In genomic region chr5:36226296-36226695, GRCm38 (mm10) we compare ENCODE assay signal across 8 mouse cellular contexts. TPM values are rescaled to one million over a fixed set of nuclear protein-coding genes. Genes with fewer than 3 reads are reported as not detected.
DNase-seq lines count a peak whose midpoint lies in the region; ATAC-seq lines count a peak whose summit lies in the region.
"Had no signal": no experiment of that assay in that cellular context is flagged by ENCODE, and none has a peak within 500 bp of the region (broad histone marks: within the 10 kb centered on the region; RNA-seq: fewer than 3 reads in every experiment).

No protein-coding gene starts in this region.

- H3K4me1 ChIP-seq in embryonic facial prominence, embryonic 15.5 days = peaks cover 28% of the 10 kb centered on the region
- no peaks in the 10 kb centered on the region for H3K4me1 ChIP-seq in intestine, embryonic 14.5 days (replicated peaks; ENCODE audit: control insufficient read depth, insufficient read depth, low read length)
- peaks cover 51% of the 10 kb centered on the region for H3K4me1 ChIP-seq in neural tube, embryonic 15.5 days

- ATAC-seq in embryonic facial prominence, embryonic 15.5 days (ENCODE audit: insufficient number of reproducible peaks, low FRiP score, low TSS enrichment, low read depth) = peak; percentile 73
- peak; percentile 63; the same call in 1 of the 2 replicates for ATAC-seq in intestine, embryonic 14.5 days (replicated peaks; ENCODE audit: low FRiP score, low TSS enrichment, low read depth)
- no peak for ATAC-seq in neural tube, embryonic 15.5 days (ENCODE audit: low FRiP score)

- no peaks in the 10 kb centered on the region for H3K27me3 ChIP-seq in embryonic facial prominence, embryonic 15.5 days
- H3K27me3 ChIP-seq in intestine, embryonic 14.5 days (replicated peaks; ENCODE audit: control insufficient read depth, insufficient read depth, low read length) = no peaks in the 10 kb centered on the region
- no peaks in the 10 kb centered on the region for H3K27me3 ChIP-seq in neural tube, embryonic 15.5 days (replicated peaks)

- 33% methylated on average over 11 of the region's 11 CpGs for WGBS in embryonic facial prominence, embryonic 15.5 days
- WGBS in intestine, embryonic 14.5 days = 38% methylated on average over 11 of the region's 11 CpGs
- WGBS in neural tube, embryonic 15.5 days = 55% methylated on average over 11 of the region's 11 CpGs

- no peak overlapping the region for H3K4me3 ChIP-seq in embryonic facial prominence, embryonic 15.5 days (replicated peaks)
- no peak overlapping the region for H3K4me3 ChIP-seq in intestine, embryonic 14.5 days (ENCODE audit: low read depth, low read length)
- no peak overlapping the region for H3K4me3 ChIP-seq in neural tube, embryonic 15.5 days (replicated peaks)

- no peak overlapping the region for H3K9ac ChIP-seq in embryonic facial prominence, embryonic 15.5 days
- no peak overlapping the region for H3K9ac ChIP-seq in intestine, embryonic 14.5 days (ENCODE audit: low read length)
- no peak overlapping the region for H3K9ac ChIP-seq in neural tube, embryonic 15.5 days (replicated peaks)

- no peak overlapping the region for H3K4me2 ChIP-seq in embryonic facial prominence, embryonic 15.5 days (replicated peaks)
- H3K4me2 ChIP-seq in intestine, embryonic 14.5 days (ENCODE audit: low read length) = no peak overlapping the region
- H3K4me2 ChIP-seq in neural tube, embryonic 15.5 days = no peak overlapping the region

- no peaks in the 10 kb centered on the region for H3K9me3 ChIP-seq in embryonic facial prominence, embryonic 15.5 days (replicated peaks)
- no peaks in the 10 kb centered on the region for H3K9me3 ChIP-seq in intestine, embryonic 14.5 days (ENCODE audit: control insufficient read depth, low read length)
- no peaks in the 10 kb centered on the region for H3K9me3 ChIP-seq in neural tube, embryonic 15.5 days (replicated peaks)

- H3K36me3 ChIP-seq in embryonic facial prominence, embryonic 15.5 days = no peaks in the 10 kb centered on the region
- H3K36me3 ChIP-seq in intestine, embryonic 14.5 days (ENCODE audit: control insufficient read depth, insufficient read depth, low read length) = no peaks in the 10 kb centered on the region
- no peaks in the 10 kb centered on the region for H3K36me3 ChIP-seq in neural tube, embryonic 15.5 days

- DNase-seq in layer of hippocampus, adult 8-10 months (ENCODE audit: low spot score in 2 of 2) = peak; percentile 42 to 61
- DNase-seq in layer of hippocampus, adult 9-10 months (ENCODE audit: low spot score) = no peak
- DNase-seq in intestine, embryonic 14.5 days (ENCODE audit: low spot score) = peak; percentile 54
- no peak for DNase-seq in cerebellum, postnatal 25 days
- DNase-seq in cerebellum, postnatal 14 days = no peak

- H3K27ac ChIP-seq in embryonic facial prominence, embryonic 15.5 days (replicated peaks) = peak overlapping the region; percentile 86
- peak overlapping the region; percentile 81 for H3K27ac ChIP-seq in intestine, embryonic 14.5 days (ENCODE audit: low read depth)
- peak overlapping the region; percentile 24; the same call in 1 of the 2 replicates for H3K27ac ChIP-seq in neural tube, embryonic 15.5 days (replicated peaks)

RNA-seq across cellular contexts. Expression of gene Psapl1, which starts 22.5 kb away (rescaled TPM):
- not detected for total RNA-seq in layer of hippocampus, adult 8-10 months (2022)
- polyA plus RNA-seq in embryonic facial prominence, embryonic 15.5 days (2015; fragmentation: Nextera tagmentation; extraction: Ambion mirVana) = 58.3 and 61.4 TPM in 2 replicates
- 0.11 and 0.16 TPM in 2 replicates for polyA plus RNA-seq in intestine, embryonic 14.5 days (2014; fragmentation: Nextera tagmentation; extraction: Ambion mirVana)
- 0.20 TPM in 1 of 2 replicates, not detected in the other for polyA plus RNA-seq in neural tube, embryonic 15.5 days (2015; fragmentation: Nextera tagmentation; extraction: Ambion mirVana)
- total RNA-seq: heart, postnatal 14 days had no signal

Comparison
In these comparisons a context has a peak if more than half of its experiments do, and no peak if none do; other contexts are left out.
1. DNase-seq: peak in layer of hippocampus, adult 8-10 months (2 of 2) and intestine, embryonic 14.5 days (single experiment); none in layer of hippocampus, adult 9-10 months (single experiment), cerebellum, postnatal 25 days (0 of 2) and cerebellum, postnatal 14 days (0 of 2).
2. H3K27ac ChIP-seq: peak in every context shown above with its lines; median percentile 86 in embryonic facial prominence, embryonic 15.5 days; 81 in intestine, embryonic 14.5 days; 24 in neural tube, embryonic 15.5 days.
3. RNA of gene Psapl1, which starts 22.5 kb away (polyA plus RNA-seq): 58.3 to 61.4 TPM in embryonic facial prominence, embryonic 15.5 days; 0.11 to 0.16 TPM in intestine, embryonic 14.5 days and 0.20 TPM in neural tube, embryonic 15.5 days; every median in the first group is over 10 times any median in the second.